Mouse (Mus musculus) forebrain, embryonic 16.5 days (tissue): ENCODE results near the gene Zfp513. TPM values are rescaled to one million over a fixed set of nuclear protein-coding genes. Genes with fewer than 3 reads are reported as not detected.
A peak's percentile ranks its signal among the peaks of the same experiment; 100 is the strongest.

Source experiments
- ATAC-seq: fragments of 200-750 bp; cut with Nextera tagmentation; 2 replicates; pipeline ENCODE4 v1.8.0; 2017; ENCODE audit warnings: mild to moderate bottlenecking, moderate library complexity
- H3K27ac ChIP-seq: fragments of 300-500 bp; sonication (generic); 2 replicates; pipeline ENCODE4 v1.5.1; 2014; ENCODE audit warnings: low read length, control low read depth
- H3K27me3 ChIP-seq: fragments of 300-500 bp; sonication (generic); replicated peaks from 2 replicates; pipeline ENCODE4 v1.6.1; 2014; ENCODE audit warnings: low read length; ENCODE audit not compliant: control insufficient read depth, insufficient read depth
- H3K36me3 ChIP-seq: fragments of 300-500 bp; sonication (generic); 2 replicates; pipeline ENCODE4 v1.6.1; 2014; ENCODE audit not compliant: control insufficient read depth, insufficient read depth
- H3K4me1 ChIP-seq: fragments of 300-500 bp; sonication (generic); replicated peaks from 2 replicates; pipeline ENCODE4 v1.6.1; 2014; ENCODE audit warnings: low read length; ENCODE audit not compliant: control insufficient read depth, insufficient read depth
- H3K4me2 ChIP-seq: fragments of 300-500 bp; sonication (generic); 2 replicates; pipeline ENCODE4 v1.6.1; 2014; ENCODE audit warnings: mild to moderate bottlenecking, low read length, control low read depth
- H3K4me3 ChIP-seq: fragments of 300-500 bp; sonication (generic); replicated peaks from 2 replicates; pipeline ENCODE4 v1.5.1; 2014; ENCODE audit warnings: mild to moderate bottlenecking, low read length, control low read depth
- H3K9ac ChIP-seq: fragments of 300-500 bp; sonication (generic); replicated peaks from 2 replicates; pipeline ENCODE4 v1.6.1; 2014; ENCODE audit warnings: low read depth, low read length, control low read depth
- H3K9me3 ChIP-seq: fragments of 300-500 bp; sonication (generic); 2 replicates; pipeline ENCODE4 v1.6.1; 2016; ENCODE audit warnings: low read length; ENCODE audit not compliant: control insufficient read depth
- whole genome bisulfite sequencing: fragments of 180-500 bp; shearing (Covaris S2); extraction: QIAGEN DNeasy Blood & Tissue Kit; methylation state at CpG from one replicate; pipeline ENCODE4 v1.1.7; 2014; 5-methylcytosine and 5-hydroxymethylcytosine counted together
- polyA plus RNA-seq: library from polyadenylated mRNA; unstranded; fragments of >200 nt; fragmentation: Nextera tagmentation; extraction: Ambion mirVana; gene quantifications from 2 replicates; pipeline ENCODE4 v1.2.1, GENCODE M21; 2015

Zfp513 gene
- 13.0 and 14.7 TPM in 2 replicates for polyA plus RNA-seq

GRCm38 (mm10) chr5:31201742-31202590, at the start of gene Zfp513:
Gene Zfp513, minus strand, starts transcription at chr5:31202303.
- Histone ChIP-seq H3K4me2 (peak within 1 kb of the TSS; percentile 70), H3K9me3 (peaks cover 3% of the 10 kb centered on the region), H3K9ac (peak within 1 kb of the TSS; percentile 89), H3K27me3 (no peaks in the 10 kb centered on the region), H3K4me1 (peaks cover 17% of the 10 kb centered on the region), H3K27ac (peak within 1 kb of the TSS; percentile 76), H3K36me3 (peaks cover 46% of the 10 kb centered on the region), H3K4me3 (peak within 1 kb of the TSS; percentile 81)
- peak; percentile 97 for ATAC-seq
- under 1% methylated on average over 53 of the region's 53 CpGs for WGBS

GRCm38 (mm10) chr5:31251541-31252101, 49.5 kb upstream of the Zfp513 start, which contains the start of gene Krtcap3:
Gene Krtcap3, plus strand, starts transcription at chr5:31251691.
- H3K9ac ChIP-seq: no peak within 1 kb of the TSS
- WGBS: 8% methylated on average over 47 of the region's 47 CpGs
- no peaks in the 10 kb centered on the region for H3K27me3 ChIP-seq
- H3K9me3 ChIP-seq: no peaks in the 10 kb centered on the region
- H3K4me1 ChIP-seq: 0 out of 2 replicates have a peak, but pooled peaks cover 2% of the 10 kb centered on the region
- H3K36me3 ChIP-seq: peaks cover 29% of the 10 kb centered on the region
- H3K27ac ChIP-seq: no peak within 1 kb of the TSS
- ATAC-seq: peak; percentile 45; the same call in 1 of the 2 replicates
- H3K4me2 ChIP-seq: peak within 1 kb of the TSS; percentile 11; the same call in 1 of the 2 replicates
- no peak within 1 kb of the TSS for H3K4me3 ChIP-seq

DNA sequence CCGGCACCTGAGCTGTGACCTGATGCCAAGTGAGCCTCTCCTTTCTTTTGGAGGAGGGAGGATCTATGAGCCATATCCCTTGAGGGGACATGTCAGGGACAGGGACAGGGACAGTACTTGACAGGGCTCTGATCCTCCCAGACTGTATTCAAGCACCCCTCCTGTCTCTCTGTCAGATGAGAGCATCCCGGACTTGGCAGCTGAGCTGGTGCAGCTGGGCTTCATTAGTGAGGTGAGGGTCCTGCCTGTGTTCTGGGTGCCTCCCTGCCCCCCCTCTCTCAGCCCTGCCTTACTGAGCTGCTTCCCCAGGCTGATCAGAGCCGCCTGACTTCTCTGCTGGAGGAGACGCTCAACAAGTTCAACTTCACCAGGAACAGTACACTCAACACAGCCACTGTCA, 48.6 kb upstream of the Zfp513 start:
- Histone ChIP-seq H3K27me3 (no peaks in the 10 kb centered on the region), H3K27ac (no peak overlapping the region), H3K9me3 (no peaks in the 10 kb centered on the region), H3K4me3 (no peak overlapping the region), H3K4me2 (no peak overlapping the region), H3K9ac (no peak overlapping the region), H3K4me1 (0 out of 2 replicates have a peak, but pooled peaks cover 2% of the 10 kb centered on the region), H3K36me3 (peaks cover 37% of the 10 kb centered on the region)
- ATAC-seq: peak; percentile 14; the same call in 1 of the 2 replicates
- 58% methylated on average over 4 of the region's 4 CpGs for WGBS

DNA sequence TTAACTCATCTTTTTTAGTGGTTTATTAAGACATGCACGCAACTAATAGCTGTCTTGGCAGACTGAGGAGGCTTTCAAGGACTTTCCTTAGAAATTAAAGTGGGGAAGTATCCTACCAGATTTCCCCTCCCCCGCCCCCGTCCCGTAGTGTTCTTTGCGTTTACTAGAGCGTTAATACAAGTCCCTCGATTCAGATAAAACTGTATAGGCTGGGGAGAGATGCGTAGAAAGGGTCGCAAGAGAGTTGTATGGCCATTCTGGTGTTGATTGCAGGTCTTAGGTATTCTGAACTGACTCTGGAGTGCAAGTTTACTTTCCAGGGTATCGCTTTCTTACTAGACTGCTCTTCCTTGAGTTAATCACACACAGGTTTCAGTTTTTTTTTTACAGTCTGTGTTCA, 40.1 kb upstream of the Zfp513 start:
- Histone ChIP-seq H3K4me3 (peak overlapping the region; percentile 84), H3K4me2 (peak overlapping the region; percentile 64), H3K4me1 (peaks cover 9% of the 10 kb centered on the region), H3K27me3 (no peaks in the 10 kb centered on the region), H3K9me3 (no peaks in the 10 kb centered on the region; the same call in 1 of the 2 replicates), H3K9ac (peak overlapping the region; percentile 90), H3K36me3 (peaks cover 23% of the 10 kb centered on the region), H3K27ac (no peak overlapping the region)
- 20% methylated on average over 10 of the region's 10 CpGs for WGBS
- ATAC-seq: no peak

DNA sequence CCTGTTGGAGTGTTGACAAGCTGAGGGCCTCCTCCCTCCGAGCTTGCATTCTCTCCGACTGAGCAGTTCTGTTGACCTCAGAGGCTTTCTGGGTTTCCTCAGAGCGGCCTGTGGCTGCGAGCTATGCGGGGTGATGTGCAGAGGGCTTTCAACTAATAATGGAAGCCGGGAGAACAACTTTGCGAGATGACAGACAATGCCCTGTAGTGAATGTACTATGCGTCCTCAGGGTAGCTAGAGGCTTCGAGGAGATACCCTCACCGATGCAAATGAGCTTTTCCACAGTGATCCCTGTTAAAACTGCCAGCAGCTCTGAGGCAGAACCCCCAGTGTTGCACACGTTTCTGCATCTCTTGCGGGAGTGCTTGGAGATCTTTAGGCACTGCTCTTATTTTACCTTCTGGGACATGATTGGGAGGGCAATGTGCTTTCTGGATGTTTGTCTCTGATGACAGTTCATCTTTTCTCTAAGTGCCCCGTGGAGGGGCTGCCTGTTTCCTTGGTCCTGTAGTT, 39.5 kb upstream of the Zfp513 start:
- H3K36me3 ChIP-seq: peaks cover 19% of the 10 kb centered on the region
- H3K27me3 ChIP-seq: no peaks in the 10 kb centered on the region
- peak overlapping the region; percentile 64 for H3K4me2 ChIP-seq
- no peak for ATAC-seq
- H3K4me3 ChIP-seq: peak overlapping the region; percentile 84
- peak overlapping the region; percentile 90 for H3K9ac ChIP-seq
- peaks cover 9% of the 10 kb centered on the region for H3K4me1 ChIP-seq
- under 1% methylated on average over 13 of the region's 13 CpGs for WGBS
- no peaks in the 10 kb centered on the region; the same call in 1 of the 2 replicates for H3K9me3 ChIP-seq
- peak overlapping the region; percentile 93 for H3K27ac ChIP-seq

GRCm38 (mm10) chr5:31240637-31241521, 38.8 kb upstream of the Zfp513 start, which contains the start of the genes Nrbp1 and Gm9970:
Gene Nrbp1, plus strand, starts transcription at chr5:31240864.
Gene Gm9970, minus strand, starts transcription at chr5:31241232.
- peak; percentile 100 for ATAC-seq
- no peaks in the 10 kb centered on the region; the same call in 1 of the 2 replicates for H3K9me3 ChIP-seq
- under 1% methylated on average over 98 of the region's 103 CpGs for WGBS
- peak within 1 kb of the TSS; percentile 84 for H3K4me3 ChIP-seq
- H3K36me3 ChIP-seq: peaks cover 13% of the 10 kb centered on the region
- H3K27ac ChIP-seq: peak within 1 kb of the TSS; percentile 93
- H3K4me1 ChIP-seq: peaks cover 9% of the 10 kb centered on the region
- H3K9ac ChIP-seq: peak within 1 kb of the TSS; percentile 90
- no peaks in the 10 kb centered on the region for H3K27me3 ChIP-seq
- H3K4me2 ChIP-seq: peak within 1 kb of the TSS; percentile 64

DNA sequence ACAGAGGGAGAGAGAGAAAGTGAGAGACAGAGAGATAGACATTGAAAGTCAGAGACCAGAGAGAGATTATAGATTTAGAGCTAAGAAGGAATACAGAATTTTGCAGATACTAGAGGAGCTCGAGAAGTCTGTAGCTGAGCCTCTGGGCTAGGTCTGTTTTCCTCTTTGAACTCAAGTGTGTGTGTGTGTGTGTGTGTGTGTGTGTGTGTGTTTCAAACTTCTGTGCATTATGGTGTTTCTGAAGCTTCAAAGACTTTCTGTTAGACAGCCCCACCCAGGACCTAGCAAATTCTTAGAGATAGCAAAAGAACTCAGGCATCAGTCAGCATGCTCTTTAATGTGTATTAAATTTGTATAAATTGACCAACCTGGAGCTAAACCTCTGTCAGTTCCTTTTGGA, 24.5 kb upstream of the Zfp513 start:
- Histone ChIP-seq H3K36me3 (no peaks in the 10 kb centered on the region), H3K4me2 (no peak overlapping the region), H3K4me1 (peaks cover 2% of the 10 kb centered on the region), H3K9ac (no peak overlapping the region), H3K27ac (no peak overlapping the region), H3K4me3 (no peak overlapping the region), H3K9me3 (no peaks in the 10 kb centered on the region), H3K27me3 (no peaks in the 10 kb centered on the region)
- ATAC-seq: no peak
- WGBS: 84% methylated on average over 1 of the region's 1 CpGs

GRCm38 (mm10) chr5:31222696-31223095, 20.6 kb upstream of the Zfp513 start:
- Histone ChIP-seq H3K9me3 (no peaks in the 10 kb centered on the region), H3K36me3 (no peaks in the 10 kb centered on the region), H3K9ac (no peak overlapping the region), H3K4me3 (no peak overlapping the region), H3K27me3 (no peaks in the 10 kb centered on the region), H3K4me1 (peaks cover 14% of the 10 kb centered on the region), H3K27ac (no peak overlapping the region), H3K4me2 (no peak overlapping the region)
- ATAC-seq: no peak
- 94% methylated on average over 9 of the region's 9 CpGs for WGBS
